Mouse (Mus musculus): ENCODE data around the gene Spef2.
"Not testable (repeated sequence)": the region's sequence is repeated elsewhere in the genome, so short reads cannot be mapped to it uniquely, and the experiment has no call there.

Gene Spef2

GRCm38 (mm10) chr15:9557264-9557663, 191.4 kb downstream of the Spef2 start:
- DNase-seq (ENCODE audit: low spot score in 2 of 2): not testable (repeated sequence)

DNA sequence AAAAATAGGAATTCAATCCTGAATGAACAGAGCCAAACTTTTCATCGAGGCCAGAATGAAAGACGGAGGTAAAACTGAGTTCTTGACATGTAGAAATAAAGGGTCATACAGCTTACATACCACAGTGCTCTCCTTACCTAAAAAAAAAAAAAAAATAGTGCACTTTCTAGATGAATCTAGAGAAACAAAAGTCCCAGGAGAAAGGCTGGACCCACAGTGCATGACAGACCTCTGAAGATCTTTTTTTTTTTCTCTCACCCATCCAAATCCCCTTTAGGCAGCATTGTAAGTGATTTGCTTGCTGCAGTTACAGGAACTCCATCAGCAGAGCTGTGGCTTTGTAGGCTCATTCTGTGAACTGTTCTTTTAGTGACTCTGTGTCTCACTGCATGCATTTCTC, 199.7 kb downstream of the Spef2 start:
- no peak for DNase-seq (ENCODE audit: low spot score in 2 of 2)

DNA sequence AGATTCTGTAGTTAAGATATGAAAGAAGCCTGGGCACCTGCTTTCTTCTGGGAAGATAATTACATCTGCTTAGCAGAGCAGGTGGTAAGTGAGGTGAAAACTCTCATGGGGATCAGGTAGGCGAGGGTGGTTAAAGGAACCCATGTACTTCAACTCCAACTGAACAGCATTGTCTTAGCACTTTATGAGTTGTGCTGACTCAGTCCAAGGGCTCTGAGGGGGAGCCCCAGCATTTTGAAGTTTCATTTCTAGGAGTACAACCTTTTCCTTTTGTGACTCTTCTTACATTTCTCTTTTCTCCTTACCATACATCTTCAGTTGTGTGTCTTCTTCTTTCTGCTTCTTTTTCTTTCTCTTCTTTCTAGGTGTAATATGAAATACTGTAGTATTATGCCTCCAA, 213.5 kb downstream of the Spef2 start:
- DNase-seq (ENCODE audit: low spot score in 2 of 2): no peak

GRCm38 (mm10) chr15:9533356-9533902, 215.2 kb downstream of the Spef2 start:
- no peak for DNase-seq (ENCODE audit: low spot score in 2 of 2)

- DNase-seq (ENCODE audit: low spot score in 2 of 2): no peak
Measured at GRCm38 (mm10) chr15:9530076-9530475, 218.6 kb downstream of the Spef2 start, which contains the start of gene Il7r. Gene Il7r, minus strand, starts transcription at chr15:9530176.

- no peak for DNase-seq (ENCODE audit: low spot score in 2 of 2)
Measured at GRCm38 (mm10) chr15:9529646-9530045, 219.0 kb downstream of the Spef2 start.

Measured in frontal cortex, postnatal 10 days (tissue).